Mouse (Mus musculus) forelimb bud, embryonic 11.5 days (tissue): ENCODE measurements at regions not wholly inside any gene's neighbourhood (a gene's known extent, or its start where the extent isn't known, plus 50 kb on each side); places are given as distances from the start of the nearest gene placed in this dataset.
"Not testable (repeated sequence)": the region's sequence is repeated elsewhere in the genome, so short reads cannot be mapped to it uniquely, and the experiment has no call there.

ENCODE experiments used
- DNase-seq: peaks from one replicate; pipeline ENCODE4 v3.0.0-alpha.2; 2012; ENCODE audit warnings: low read depth, low spot score

- DNase-seq, result not testable (repeated sequence)
Observed at GRCm38 (mm10) chr14:53033221-53033620, 537.7 kb upstream of the Olfr1507 start.

- DNase-seq, result not testable (repeated sequence)
Observed at GRCm38 (mm10) chr14:53032498-53032897, 536.9 kb upstream of the Olfr1507 start.

- not testable (repeated sequence) for DNase-seq
Observed at GRCm38 (mm10) chr14:53030227-53030626, 534.7 kb upstream of the Olfr1507 start.

DNA sequence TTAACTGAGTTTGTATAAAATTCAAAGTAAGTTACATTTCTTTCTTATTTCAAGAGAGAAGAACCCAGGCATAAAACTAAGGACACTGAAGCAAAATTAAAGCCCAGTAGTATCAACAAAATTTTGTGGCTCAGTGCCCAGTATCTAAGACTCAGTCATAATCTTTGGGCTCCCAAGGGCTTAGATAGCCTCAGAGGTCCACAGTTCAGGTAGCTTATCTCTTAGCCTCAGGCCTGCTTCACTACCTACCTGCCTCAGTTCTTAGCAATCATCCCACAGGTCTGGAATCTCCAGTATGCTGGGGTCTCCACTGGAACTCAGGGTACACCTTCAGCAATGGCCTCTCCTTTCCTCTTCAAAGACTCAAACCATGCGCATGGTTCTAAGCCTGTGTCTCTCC lies 531.4 kb upstream of the Olfr1507 start:
- DNase-seq, result not testable (repeated sequence)

DNA sequence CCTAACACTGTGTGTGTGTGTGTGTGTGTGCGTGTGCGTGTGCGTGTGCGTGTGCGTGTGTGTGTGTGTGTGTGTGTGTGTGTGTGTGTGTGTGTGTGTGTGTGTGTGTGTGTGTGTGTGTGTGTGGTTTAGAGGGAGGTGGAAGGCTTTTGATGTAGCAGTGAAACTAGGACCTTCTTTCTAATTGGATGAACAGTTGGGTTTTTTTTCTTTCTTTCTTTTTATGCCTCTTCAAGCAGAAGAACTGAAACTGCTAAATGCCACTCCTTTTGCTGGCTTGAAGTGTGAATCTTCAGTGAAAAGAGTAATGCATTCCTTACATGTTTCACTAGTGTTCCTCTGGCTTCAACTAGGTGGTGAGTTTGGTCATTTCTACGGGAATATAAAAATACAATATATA lies 524.6 kb upstream of the Olfr1507 start:
- not testable (repeated sequence) for DNase-seq

DNA sequence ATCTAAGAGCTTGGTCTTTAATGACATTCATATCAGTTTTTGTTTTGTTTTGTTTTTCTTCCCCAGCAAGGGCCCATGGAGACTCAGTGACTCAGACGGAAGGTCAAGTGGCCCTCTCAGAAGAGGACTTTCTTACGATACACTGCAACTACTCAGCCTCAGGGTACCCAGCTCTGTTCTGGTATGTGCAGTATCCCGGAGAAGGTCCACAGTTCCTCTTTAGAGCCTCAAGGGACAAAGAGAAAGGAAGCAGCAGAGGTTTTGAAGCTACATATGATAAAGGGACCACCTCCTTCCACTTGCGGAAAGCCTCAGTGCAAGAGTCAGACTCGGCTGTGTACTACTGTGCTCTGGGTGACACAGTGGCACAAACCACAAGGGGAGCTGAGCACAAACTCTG lies 512.2 kb upstream of the Olfr1507 start:
- not testable (repeated sequence) for DNase-seq

GRCm38 (mm10) chr14:53007323-53007722 lies 511.8 kb upstream of the Olfr1507 start:
- DNase-seq, result not testable (repeated sequence)

DNA sequence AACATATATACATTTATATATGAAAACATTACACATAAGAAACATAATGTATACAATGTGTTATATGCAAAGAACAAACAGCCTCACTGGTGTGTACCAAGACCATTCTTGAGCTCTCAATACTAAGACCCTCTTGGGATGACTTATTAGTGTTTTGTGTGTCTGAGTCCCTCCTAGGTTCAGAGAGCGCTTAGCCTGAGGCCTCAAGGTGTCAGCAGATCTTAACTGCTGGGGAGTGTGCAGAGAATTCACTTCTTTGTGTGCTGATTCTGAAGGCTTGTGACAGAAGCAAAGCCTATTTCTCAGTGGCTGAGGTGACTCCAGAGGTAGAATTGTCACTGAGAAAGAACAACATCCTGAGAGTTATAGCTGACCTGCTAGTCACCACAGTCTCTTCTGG lies 505.7 kb upstream of the Olfr1507 start:
- not testable (repeated sequence) for DNase-seq

- not testable (repeated sequence) for DNase-seq
Observed at GRCm38 (mm10) chr14:52992106-52992760, 496.7 kb upstream of the Olfr1507 start.

DNA sequence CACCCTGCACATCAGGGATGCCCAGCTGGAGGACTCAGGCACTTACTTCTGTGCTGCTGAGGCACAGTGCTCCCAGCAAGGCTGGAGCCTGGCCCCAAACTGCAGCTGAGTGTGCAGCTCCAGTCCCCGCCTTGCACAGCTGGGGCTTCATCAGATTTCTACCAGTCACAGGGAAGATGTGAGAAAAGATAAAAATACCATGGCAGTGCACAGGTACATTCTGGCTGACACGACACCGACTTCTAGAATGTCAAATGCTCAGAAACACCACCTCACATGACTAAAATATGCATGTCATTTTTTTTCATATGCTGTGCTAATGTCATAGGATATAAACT lies 495.7 kb upstream of the Olfr1507 start:
- DNase-seq, result not testable (repeated sequence)

GRCm38 (mm10) chr14:52990569-52991327 lies 495.2 kb upstream of the Olfr1507 start:
- not testable (repeated sequence) for DNase-seq

- DNase-seq, result not testable (repeated sequence)
Observed at GRCm38 (mm10) chr14:52989940-52990339, 494.4 kb upstream of the Olfr1507 start.

- DNase-seq, result not testable (repeated sequence)
Observed at GRCm38 (mm10) chr14:52988563-52988962, 493.0 kb upstream of the Olfr1507 start.

- DNase-seq, result not testable (repeated sequence)
Observed at GRCm38 (mm10) chr14:52972207-52973003, 476.9 kb upstream of the Olfr1507 start.

DNA sequence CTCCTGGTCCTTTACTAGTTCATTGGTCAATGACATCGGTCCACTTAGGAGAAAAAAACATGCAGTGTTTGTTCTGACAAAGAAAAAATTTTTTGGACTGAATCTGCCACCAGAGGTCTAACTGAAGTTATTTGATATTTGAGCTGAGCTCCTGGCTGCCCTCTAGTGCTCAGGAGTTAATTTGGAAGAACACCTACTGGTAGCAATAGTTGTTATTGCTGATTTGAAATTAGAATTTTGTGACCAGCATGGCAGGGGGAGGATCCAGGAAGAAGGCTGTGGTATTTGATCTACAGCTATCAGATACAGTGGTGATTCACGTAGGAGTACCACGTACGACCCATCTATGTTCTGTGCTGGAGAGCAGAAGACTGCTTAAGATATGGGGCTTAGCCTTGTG lies 466.6 kb upstream of the Olfr1507 start:
- DNase-seq, result not testable (repeated sequence)

DNA sequence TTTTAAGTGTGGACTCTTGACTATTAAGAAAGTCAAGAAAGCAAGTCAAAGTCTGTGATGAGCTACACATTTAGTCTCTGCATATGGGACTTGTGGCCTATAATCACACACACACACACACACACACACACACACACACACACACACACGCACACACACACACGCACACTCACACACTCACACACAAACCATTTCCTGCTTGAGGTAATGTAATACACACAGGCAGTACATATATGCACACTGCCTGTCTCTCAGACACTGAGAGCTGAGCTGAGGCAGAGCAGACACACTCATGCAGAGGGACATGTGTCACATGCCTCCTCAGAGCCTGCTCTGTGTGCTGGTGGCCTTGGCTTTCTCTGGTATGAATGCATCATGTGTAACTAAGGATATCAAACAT lies 461.0 kb upstream of the Olfr1507 start:
- not testable (repeated sequence) for DNase-seq

- DNase-seq, result not testable (repeated sequence)
Observed at GRCm38 (mm10) chr14:52944925-52945324, 449.4 kb upstream of the Olfr1507 start.

DNA sequence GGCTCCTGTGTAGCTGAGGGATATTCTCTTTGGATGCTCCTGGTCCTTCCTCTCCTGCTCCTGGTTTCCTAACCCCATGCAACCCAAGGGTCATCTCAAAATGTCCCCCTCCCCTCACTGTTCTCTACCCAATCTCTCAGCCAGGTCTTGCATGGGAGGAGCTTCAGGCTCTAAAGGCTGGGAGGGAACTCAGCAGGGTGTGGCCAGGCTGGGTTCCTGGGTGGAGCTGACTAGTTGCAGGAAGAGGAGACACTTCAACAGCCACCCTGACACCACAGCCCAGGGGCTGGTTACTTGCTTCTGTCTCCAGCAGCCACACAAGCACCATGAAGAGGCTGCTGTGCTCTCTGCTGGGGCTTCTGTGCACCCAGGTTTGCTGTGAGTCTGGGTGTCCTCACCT lies 446.9 kb upstream of the Olfr1507 start:
- DNase-seq, result not testable (repeated sequence)

- not testable (repeated sequence) for DNase-seq
Observed at GRCm38 (mm10) chr14:52941747-52942146, 446.2 kb upstream of the Olfr1507 start.

GRCm38 (mm10) chr14:52920138-52920537 lies 424.6 kb upstream of the Olfr1507 start:
- DNase-seq, result not testable (repeated sequence)

DNA sequence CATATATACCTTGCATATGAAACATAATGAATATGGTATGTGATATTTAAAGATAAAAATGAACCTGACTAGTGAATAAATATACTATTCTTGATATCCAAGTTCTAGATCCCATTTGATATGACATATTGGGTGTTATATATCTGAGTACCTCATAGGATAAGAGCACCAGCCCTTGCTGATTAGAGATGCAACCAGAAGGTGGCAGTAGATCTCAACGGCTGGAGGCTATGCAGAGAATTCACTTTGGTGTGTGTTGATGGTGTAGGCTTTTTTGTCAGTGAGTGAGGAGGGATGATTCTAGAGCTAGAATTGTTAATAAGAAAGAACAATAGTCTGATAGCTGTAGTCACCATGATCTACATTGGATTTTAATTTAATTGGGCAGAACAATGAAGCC lies 418.3 kb upstream of the Olfr1507 start:
- not testable (repeated sequence) for DNase-seq

- not testable (repeated sequence) for DNase-seq
Observed at GRCm38 (mm10) chr14:52899629-52900028, 404.1 kb upstream of the Olfr1507 start.
